Mouse (Mus musculus) hindbrain, embryonic 16.5 days (tissue): ENCODE results near the gene Cggbp1. TPM values are rescaled to one million over a fixed set of nuclear protein-coding genes. Genes with fewer than 3 reads are reported as not detected.

Experiments used
- ATAC-seq: fragments of 200-750 bp; cut with Nextera tagmentation; 2 replicates; pipeline ENCODE4 v1.8.0; 2017; ENCODE audit warnings: moderate TSS enrichment, moderate library complexity
- H3K27ac ChIP-seq: fragments of 300-500 bp; sonication (generic); 2 replicates; pipeline ENCODE4 v1.5.1; 2014; ENCODE audit warnings: low read depth, mild to moderate bottlenecking, control low read depth, low read length, moderate library complexity
- H3K27me3 ChIP-seq: fragments of 300-500 bp; sonication (generic); replicated peaks from 2 replicates; pipeline ENCODE4 v1.6.1; 2014; ENCODE audit warnings: low read length; ENCODE audit not compliant: control insufficient read depth, insufficient read depth
- H3K36me3 ChIP-seq: fragments of 300-500 bp; sonication (generic); 2 replicates; pipeline ENCODE4 v1.6.1; 2014; ENCODE audit warnings: mild to moderate bottlenecking, low read length, moderate library complexity, mixed read lengths; ENCODE audit not compliant: control insufficient read depth, insufficient read depth
- H3K4me1 ChIP-seq: fragments of 300-500 bp; sonication (generic); 2 replicates; pipeline ENCODE4 v1.6.1; 2014; ENCODE audit warnings: low read depth, low read length; ENCODE audit not compliant: control insufficient read depth, insufficient read depth
- H3K4me2 ChIP-seq: fragments of 300-500 bp; sonication (generic); 2 replicates; pipeline ENCODE4 v1.6.1; 2014; ENCODE audit warnings: mild to moderate bottlenecking, low read length, control low read depth, moderate library complexity
- H3K4me3 ChIP-seq: fragments of 300-500 bp; sonication (generic); 2 replicates; pipeline ENCODE4 v1.5.1; 2014; ENCODE audit warnings: mild to moderate bottlenecking, low read length, control low read depth, moderate library complexity
- H3K9ac ChIP-seq: fragments of 300-500 bp; sonication (generic); 2 replicates; pipeline ENCODE4 v1.6.1; 2014; ENCODE audit warnings: low read depth, mild to moderate bottlenecking, control low read depth, low read length, moderate library complexity
- H3K9me3 ChIP-seq: fragments of 300-500 bp; sonication (generic); 2 replicates; pipeline ENCODE4 v1.6.1; 2014; ENCODE audit warnings: mild to moderate bottlenecking, low read length, moderate library complexity; ENCODE audit not compliant: control insufficient read depth
- WGBS: fragments of 180-500 bp; shearing (Covaris S2); extraction: QIAGEN DNeasy Blood & Tissue Kit; methylation state at CpG from one replicate; pipeline ENCODE4 v1.1.7; 2014; 5-methylcytosine and 5-hydroxymethylcytosine counted together
- polyA plus RNA-seq: library from polyadenylated mRNA; unstranded; fragments of >200 nt; fragmentation: Nextera tagmentation; extraction: Ambion mirVana; gene quantifications from 2 replicates; pipeline ENCODE4 v1.2.1, GENCODE M21; 2015

The Cggbp1 gene
- polyA plus RNA-seq, 1 experiment from 2014 or later: 59.4 TPM

- Histone ChIP-seq H3K4me1 (no peaks in the 10 kb centered on the region), H3K9ac (no peak overlapping the region), H3K27me3 (no peaks in the 10 kb centered on the region), H3K4me2 (no peak overlapping the region), H3K9me3 (no peaks in the 10 kb centered on the region), H3K36me3 (no peaks in the 10 kb centered on the region), H3K4me3 (no peak overlapping the region), H3K27ac (no peak overlapping the region)
- no peak for ATAC-seq
- WGBS: 49% methylated on average over 2 of the region's 2 CpGs
These were observed 51.5 kb downstream of the Cggbp1 start for GRCm38 (mm10) chr16:64903328-64903727.

GRCm38 (mm10) chr16:64907112-64907511 is 55.3 kb downstream of the Cggbp1 start:
- Histone ChIP-seq H3K27me3 (no peaks in the 10 kb centered on the region), H3K27ac (no peak overlapping the region), H3K4me2 (no peak overlapping the region), H3K9me3 (no peaks in the 10 kb centered on the region), H3K4me3 (no peak overlapping the region), H3K4me1 (no peaks in the 10 kb centered on the region), H3K36me3 (no peaks in the 10 kb centered on the region), H3K9ac (no peak overlapping the region)
- 40% methylated on average over 3 of the region's 3 CpGs for WGBS
- no peak for ATAC-seq

- WGBS: 78% methylated on average over 10 of the region's 10 CpGs
- Histone ChIP-seq H3K27me3 (no peaks in the 10 kb centered on the region), H3K4me3 (no peak overlapping the region), H3K4me1 (no peaks in the 10 kb centered on the region), H3K36me3 (no peaks in the 10 kb centered on the region), H3K27ac (no peak overlapping the region), H3K9ac (no peak overlapping the region), H3K4me2 (no peak overlapping the region), H3K9me3 (no peaks in the 10 kb centered on the region)
- no peak for ATAC-seq
These were observed 57.0 kb downstream of the Cggbp1 start for GRCm38 (mm10) chr16:64908747-64909146.

Other genes starting within 250 kb of the Cggbp1 start
- gene Csnka2ip, start 249.6 kb upstream of the Cggbp1 start, polyA plus RNA-seq: not detected in 2 replicates
- gene 4930453N24Rik, start 80.8 kb upstream of the Cggbp1 start, polyA plus RNA-seq: 14.0 and 14.8 TPM in 2 replicates
- gene Zfp654, start 344 bp upstream of the Cggbp1 start, polyA plus RNA-seq: 4.3 and 5.0 TPM in 2 replicates